Mouse (Mus musculus) neural tube, embryonic 15.5 days (tissue): Measurements from ENCODE around the gene Obscn. TPM values are rescaled to one million over a fixed set of nuclear protein-coding genes. Genes with fewer than 3 reads are reported as not detected.

Source experiments
- ATAC-seq: fragments of 200-750 bp; cut with Nextera tagmentation; 2 replicates; pipeline ENCODE4 v1.8.0; 2017; ENCODE audit warnings: mild to moderate bottlenecking, moderate TSS enrichment, moderate library complexity; ENCODE audit not compliant: low FRiP score
- H3K27ac ChIP-seq: fragments of 300-500 bp; sonication (generic); replicated peaks from 2 replicates; pipeline ENCODE4 v1.5.1; 2015; ENCODE audit warnings: mild to moderate bottlenecking, inconsistent platforms
- H3K27me3 ChIP-seq: fragments of 300-500 bp; sonication (generic); replicated peaks from 2 replicates; pipeline ENCODE4 v1.6.1; 2015; ENCODE audit warnings: inconsistent platforms
- H3K36me3 ChIP-seq: fragments of 300-500 bp; sonication (generic); 2 replicates; pipeline ENCODE4 v1.6.1; 2015; ENCODE audit warnings: inconsistent platforms
- H3K4me1 ChIP-seq: fragments of 300-500 bp; sonication (generic); 2 replicates; pipeline ENCODE4 v1.6.1; 2015; ENCODE audit warnings: inconsistent platforms
- H3K4me2 ChIP-seq: fragments of 300-500 bp; sonication (generic); 2 replicates; pipeline ENCODE4 v1.6.1; 2015; ENCODE audit warnings: inconsistent platforms, mild to moderate bottlenecking, moderate library complexity
- H3K4me3 ChIP-seq: fragments of 300-500 bp; sonication (generic); replicated peaks from 2 replicates; pipeline ENCODE4 v1.5.1; 2015; ENCODE audit warnings: mild to moderate bottlenecking, inconsistent platforms
- H3K9ac ChIP-seq: fragments of 300-500 bp; sonication (generic); replicated peaks from 2 replicates; pipeline ENCODE4 v1.6.1; 2015; ENCODE audit warnings: mild to moderate bottlenecking, inconsistent platforms
- H3K9me3 ChIP-seq: fragments of 300-500 bp; sonication (generic); replicated peaks from 2 replicates; pipeline ENCODE4 v1.6.1; 2016; ENCODE audit warnings: inconsistent platforms
- whole genome bisulfite sequencing: fragments of 180-500 bp; shearing (Covaris S2); methylation state at CpG from one replicate; pipeline ENCODE4 v1.1.7; 2015; ENCODE audit warnings: mixed read lengths; 5-methylcytosine and 5-hydroxymethylcytosine counted together
- polyA plus RNA-seq: library from polyadenylated mRNA; unstranded; fragments of >200 nt; fragmentation: Nextera tagmentation; extraction: Ambion mirVana; gene quantifications from 2 replicates; pipeline ENCODE4 v1.2.1, GENCODE M21; 2015

Gene Obscn
- polyA plus RNA-seq, 1 experiment from 2014 or later: 0.91 TPM

GRCm38 (mm10) chr11:58991911-58992310, 144.3 kb downstream of the Obscn start:
- no peak for ATAC-seq
- H3K27ac ChIP-seq: no peak overlapping the region
- no peaks in the 10 kb centered on the region for H3K9me3 ChIP-seq
- H3K27me3 ChIP-seq: peaks cover 25% of the 10 kb centered on the region
- H3K4me2 ChIP-seq: no peak overlapping the region
- H3K9ac ChIP-seq: no peak overlapping the region
- 81% methylated on average over 3 of the region's 3 CpGs for WGBS
- H3K4me1 ChIP-seq: peaks cover 10% of the 10 kb centered on the region
- no peak overlapping the region for H3K4me3 ChIP-seq
- H3K36me3 ChIP-seq: peaks cover 40% of the 10 kb centered on the region

GRCm38 (mm10) chr11:58990794-58991193, 145.4 kb downstream of the Obscn start:
- Histone ChIP-seq H3K9me3 (no peaks in the 10 kb centered on the region), H3K36me3 (peaks cover 51% of the 10 kb centered on the region), H3K4me2 (no peak overlapping the region), H3K9ac (no peak overlapping the region), H3K27me3 (peaks cover 15% of the 10 kb centered on the region), H3K27ac (no peak overlapping the region), H3K4me1 (peaks cover 10% of the 10 kb centered on the region), H3K4me3 (no peak overlapping the region)
- WGBS: 83% methylated on average over 9 of the region's 9 CpGs
- no peak for ATAC-seq

- Histone ChIP-seq H3K4me3 (no peak overlapping the region), H3K4me2 (no peak overlapping the region), H3K27me3 (peaks cover 9% of the 10 kb centered on the region), H3K27ac (no peak overlapping the region), H3K4me1 (peaks cover 10% of the 10 kb centered on the region), H3K36me3 (peaks cover 57% of the 10 kb centered on the region), H3K9me3 (no peaks in the 10 kb centered on the region), H3K9ac (no peak overlapping the region)
- ATAC-seq: no peak
- WGBS: 89% methylated on average over 17 of the region's 17 CpGs
Measured at GRCm38 (mm10) chr11:58990141-58990540, 146.1 kb downstream of the Obscn start.

- Histone ChIP-seq H3K4me3 (no peak overlapping the region), H3K9ac (no peak overlapping the region), H3K27me3 (peaks cover 6% of the 10 kb centered on the region; the same call in 1 of the 2 replicates), H3K36me3 (peaks cover 67% of the 10 kb centered on the region), H3K4me1 (peaks cover 1% of the 10 kb centered on the region), H3K4me2 (no peak overlapping the region), H3K9me3 (no peaks in the 10 kb centered on the region), H3K27ac (no peak overlapping the region)
- ATAC-seq: no peak
- 98% methylated on average over 4 of the region's 4 CpGs for WGBS
Measured at GRCm38 (mm10) chr11:58989166-58989565, 147.0 kb downstream of the Obscn start.

GRCm38 (mm10) chr11:58985299-58985917, 150.8 kb downstream of the Obscn start:
- Histone ChIP-seq H3K9me3 (no peaks in the 10 kb centered on the region), H3K9ac (no peak overlapping the region), H3K27ac (no peak overlapping the region), H3K36me3 (peaks cover 78% of the 10 kb centered on the region), H3K4me3 (no peak overlapping the region), H3K27me3 (no peaks in the 10 kb centered on the region), H3K4me2 (no peak overlapping the region), H3K4me1 (peaks cover 20% of the 10 kb centered on the region)
- WGBS: 95% methylated on average over 3 of the region's 3 CpGs
- no peak for ATAC-seq

- Histone ChIP-seq H3K4me1 (peaks cover 27% of the 10 kb centered on the region), H3K4me2 (no peak overlapping the region), H3K9ac (no peak overlapping the region), H3K9me3 (no peaks in the 10 kb centered on the region), H3K27ac (no peak overlapping the region), H3K36me3 (peaks cover 71% of the 10 kb centered on the region), H3K27me3 (no peaks in the 10 kb centered on the region), H3K4me3 (no peak overlapping the region)
- ATAC-seq: no peak
- WGBS: 94% methylated on average over 7 of the region's 7 CpGs
Measured at GRCm38 (mm10) chr11:58984657-58985056, 151.5 kb downstream of the Obscn start.

- WGBS: 93% methylated on average over 6 of the region's 6 CpGs
- Histone ChIP-seq H3K9me3 (no peaks in the 10 kb centered on the region), H3K27ac (no peak overlapping the region), H3K4me3 (no peak overlapping the region), H3K27me3 (no peaks in the 10 kb centered on the region), H3K9ac (no peak overlapping the region), H3K36me3 (peaks cover 62% of the 10 kb centered on the region), H3K4me2 (no peak overlapping the region), H3K4me1 (peaks cover 36% of the 10 kb centered on the region)
- no peak for ATAC-seq
Measured at GRCm38 (mm10) chr11:58983691-58984341, 152.4 kb downstream of the Obscn start.

- 83% methylated on average over 18 of the region's 18 CpGs for WGBS
- H3K9me3 ChIP-seq: no peaks in the 10 kb centered on the region
- no peaks in the 10 kb centered on the region for H3K27me3 ChIP-seq
- peaks cover 50% of the 10 kb centered on the region for H3K36me3 ChIP-seq
- H3K27ac ChIP-seq: no peak overlapping the region
- no peak for ATAC-seq
- no peak overlapping the region for H3K9ac ChIP-seq
- no peak overlapping the region for H3K4me2 ChIP-seq
- no peak overlapping the region for H3K4me3 ChIP-seq
- H3K4me1 ChIP-seq: peaks cover 38% of the 10 kb centered on the region
Measured at GRCm38 (mm10) chr11:58982471-58983097, 153.6 kb downstream of the Obscn start.

GRCm38 (mm10) chr11:58981541-58982447, 154.4 kb downstream of the Obscn start:
- 56% methylated on average over 14 of the region's 14 CpGs for WGBS
- Histone ChIP-seq H3K27ac (no peak overlapping the region), H3K9ac (no peak overlapping the region), H3K4me2 (no peak overlapping the region), H3K4me3 (no peak overlapping the region), H3K4me1 (peaks cover 43% of the 10 kb centered on the region), H3K36me3 (peaks cover 43% of the 10 kb centered on the region), H3K9me3 (no peaks in the 10 kb centered on the region), H3K27me3 (no peaks in the 10 kb centered on the region)
- no peak for ATAC-seq

GRCm38 (mm10) chr11:58980381-58980990, 155.7 kb downstream of the Obscn start:
- Histone ChIP-seq H3K27me3 (no peaks in the 10 kb centered on the region), H3K36me3 (peaks cover 30% of the 10 kb centered on the region), H3K9ac (peak overlapping the region; percentile 74; the same call in 1 of the 2 replicates), H3K4me3 (peak overlapping the region; percentile 81; the same call in 1 of the 2 replicates), H3K4me1 (peaks cover 52% of the 10 kb centered on the region), H3K4me2 (peak overlapping the region; percentile 100), H3K9me3 (no peaks in the 10 kb centered on the region), H3K27ac (no peak overlapping the region)
- no peak for ATAC-seq
- WGBS: 74% methylated on average over 5 of the region's 5 CpGs

GRCm38 (mm10) chr11:58979661-58980060, 156.5 kb downstream of the Obscn start:
- H3K27me3 ChIP-seq: no peaks in the 10 kb centered on the region
- peaks cover 55% of the 10 kb centered on the region for H3K4me1 ChIP-seq
- no peak for ATAC-seq
- peak overlapping the region; percentile 100 for H3K4me2 ChIP-seq
- H3K36me3 ChIP-seq: peaks cover 23% of the 10 kb centered on the region
- peak overlapping the region; percentile 74 for H3K9ac ChIP-seq
- peak overlapping the region; percentile 81 for H3K4me3 ChIP-seq
- no peaks in the 10 kb centered on the region for H3K9me3 ChIP-seq
- WGBS: 90% methylated on average over 7 of the region's 7 CpGs
- H3K27ac ChIP-seq: no peak overlapping the region
